Mouse (Mus musculus) midbrain, embryonic 10.5 days (tissue): Measurements from ENCODE around the gene Ifi27l2b. TPM values are rescaled to one million over a fixed set of nuclear protein-coding genes. Genes with fewer than 3 reads are reported as not detected.
A peak's percentile ranks its signal among the peaks of the same experiment; 100 is the strongest.

Experiments
- DNase-seq: peaks from one replicate; pipeline ENCODE4 v3.0.0-alpha.2; 2017; ENCODE audit warnings: low spot score
- H3K27ac ChIP-seq: fragments of 300-500 bp; sonication (generic); replicated peaks from 2 replicates; pipeline ENCODE4 v1.5.1; 2016; ENCODE audit warnings: mild to moderate bottlenecking
- H3K27me3 ChIP-seq: fragments of 300-500 bp; sonication (generic); 2 replicates; pipeline ENCODE4 v1.6.1; 2016; ENCODE audit warnings: low read depth, mild to moderate bottlenecking; ENCODE audit not compliant: poor library complexity, severe bottlenecking
- H3K36me3 ChIP-seq: fragments of 300-500 bp; sonication (generic); 2 replicates; pipeline ENCODE4 v1.6.1; 2016; ENCODE audit warnings: mild to moderate bottlenecking, moderate library complexity
- H3K4me1 ChIP-seq: fragments of 300-500 bp; sonication (generic); 2 replicates; pipeline ENCODE4 v1.6.1; 2016
- H3K4me3 ChIP-seq: fragments of 300-500 bp; sonication (generic); 2 replicates; pipeline ENCODE4 v1.5.1; 2016; ENCODE audit warnings: mild to moderate bottlenecking, moderate library complexity
- H3K9me3 ChIP-seq: fragments of 300-500 bp; sonication (generic); replicated peaks from 2 replicates; pipeline ENCODE4 v1.6.1; 2016; ENCODE audit warnings: mild to moderate bottlenecking
- WGBS: fragments of 180-500 bp; shearing (Covaris S2); methylation state at CpG from one replicate; pipeline ENCODE4 v1.1.7; 2016; 5-methylcytosine and 5-hydroxymethylcytosine counted together
- polyA plus RNA-seq: library from polyadenylated mRNA; unstranded; fragments of >200 nt; fragmentation: Nextera tagmentation; extraction: Ambion mirVana; gene quantifications from 2 replicates; pipeline ENCODE4 v1.2.1, GENCODE M21; 2016

Gene Ifi27l2b
- polyA plus RNA-seq, 1 experiment from 2014 or later: not detected

GRCm38 (mm10) chr12:103426710-103427109, 30.3 kb downstream of the Ifi27l2b start:
- 87% methylated on average over 7 of the region's 7 CpGs for WGBS
- no peak for DNase-seq
- H3K36me3 ChIP-seq: peaks cover 26% of the 10 kb centered on the region

GRCm38 (mm10) chr12:103425729-103426470, 31.1 kb downstream of the Ifi27l2b start, which contains the start of gene Ddx24:
Ddx24 (minus strand) TSS chr12:103425830.
- Histone ChIP-seq H3K4me1 (peaks cover 33% of the 10 kb centered on the region), H3K36me3 (peaks cover 27% of the 10 kb centered on the region), H3K4me3 (peak within 1 kb of the TSS; percentile 97), H3K9me3 (no peaks in the 10 kb centered on the region), H3K27me3 (no peaks in the 10 kb centered on the region), H3K27ac (peak within 1 kb of the TSS; percentile 88)
- DNase-seq: peak; percentile 99
- WGBS: 1% methylated on average over 33 of the region's 33 CpGs

More at GRCm38 (mm10) chr12:103426710-103427109, 30.3 kb downstream of the Ifi27l2b start:
- Histone ChIP-seq H3K27me3 (no peaks in the 10 kb centered on the region), H3K27ac (no peak overlapping the region), H3K9me3 (no peaks in the 10 kb centered on the region), H3K4me1 (peaks cover 28% of the 10 kb centered on the region), H3K4me3 (no peak overlapping the region)

GRCm38 (mm10) chr12:103425016-103425728, 31.9 kb downstream of the Ifi27l2b start:
- Histone ChIP-seq H3K27ac (peak overlapping the region; percentile 88), H3K27me3 (no peaks in the 10 kb centered on the region), H3K4me1 (peaks cover 33% of the 10 kb centered on the region), H3K9me3 (no peaks in the 10 kb centered on the region), H3K36me3 (peaks cover 27% of the 10 kb centered on the region), H3K4me3 (peak overlapping the region; percentile 97)
- WGBS: 10% methylated on average over 33 of the region's 33 CpGs
- no peak for DNase-seq

- Histone ChIP-seq H3K36me3 (peaks cover 96% of the 10 kb centered on the region), H3K4me1 (no peaks in the 10 kb centered on the region), H3K9me3 (no peaks in the 10 kb centered on the region), H3K27me3 (no peaks in the 10 kb centered on the region), H3K27ac (no peak overlapping the region), H3K4me3 (no peak overlapping the region)
- DNase-seq: no peak
- 92% methylated on average over 10 of the region's 10 CpGs for WGBS
These were observed 48.9 kb downstream of the Ifi27l2b start for GRCm38 (mm10) chr12:103408144-103408543.

- peaks cover 96% of the 10 kb centered on the region for H3K36me3 ChIP-seq
- no peaks in the 10 kb centered on the region for H3K27me3 ChIP-seq
- 95% methylated on average over 4 of the region's 4 CpGs for WGBS
- H3K27ac ChIP-seq: no peak within 1 kb of the TSS
- no peak within 1 kb of the TSS for H3K4me3 ChIP-seq
- H3K9me3 ChIP-seq: no peaks in the 10 kb centered on the region
- DNase-seq: no peak
- no peaks in the 10 kb centered on the region for H3K4me1 ChIP-seq
These were observed 49.3 kb downstream of the Ifi27l2b start, which contains the start of gene 9330161L09Rik for GRCm38 (mm10) chr12:103407720-103408119. 9330161L09Rik (minus strand) TSS chr12:103407820.

- Histone ChIP-seq H3K36me3 (peaks cover 69% of the 10 kb centered on the region), H3K9me3 (no peaks in the 10 kb centered on the region), H3K27me3 (no peaks in the 10 kb centered on the region), H3K4me1 (no peaks in the 10 kb centered on the region), H3K4me3 (no peak overlapping the region), H3K27ac (no peak overlapping the region)
- WGBS: 91% methylated on average over 18 of the region's 18 CpGs
- no peak for DNase-seq
These were observed 52.9 kb downstream of the Ifi27l2b start for GRCm38 (mm10) chr12:103404131-103404530.

Other genes starting within 250 kb of the Ifi27l2b start
- 1.5 and 1.8 TPM in 2 replicates for gene Prima1, start 215.1 kb downstream of the Ifi27l2b start, polyA plus RNA-seq
- 52.7 and 54.9 TPM in 2 replicates for gene Fam181a, start 146.2 kb downstream of the Ifi27l2b start, polyA plus RNA-seq
- gene Asb2, start 101.2 kb downstream of the Ifi27l2b start, polyA plus RNA-seq: 0.53 and 0.83 TPM in 2 replicates
- 11.8 and 12.7 TPM in 2 replicates for gene Otub2, start 68.5 kb downstream of the Ifi27l2b start, polyA plus RNA-seq
- gene 9330161L09Rik, start 49.4 kb downstream of the Ifi27l2b start, polyA plus RNA-seq: 0.47 and 0.89 TPM in 2 replicates
- 100 and 101 TPM in 2 replicates for gene Ddx24, start 31.4 kb downstream of the Ifi27l2b start, polyA plus RNA-seq
- 0.75 and 1.4 TPM in 2 replicates for gene Ifi27, start 23.0 kb downstream of the Ifi27l2b start, polyA plus RNA-seq
- gene Ifi27l2a, start 13.5 kb downstream of the Ifi27l2b start, polyA plus RNA-seq: 0.48 and 1.4 TPM in 2 replicates
- gene Ppp4r4, start 75.1 kb upstream of the Ifi27l2b start, polyA plus RNA-seq: 2.6 and 3.4 TPM in 2 replicates
- gene Serpina10, start 174.2 kb upstream of the Ifi27l2b start, polyA plus RNA-seq: not detected in 2 replicates
- gene Serpina6, start 200.0 kb upstream of the Ifi27l2b start, polyA plus RNA-seq: not detected in 2 replicates
- gene Serpina16, start 218.9 kb upstream of the Ifi27l2b start, polyA plus RNA-seq: not detected in 2 replicates
- not detected in 2 replicates for gene Serpina1f, start 238.3 kb upstream of the Ifi27l2b start, polyA plus RNA-seq